Mouse (Mus musculus): Measurements from ENCODE around the gene Srrm4.

DNA sequence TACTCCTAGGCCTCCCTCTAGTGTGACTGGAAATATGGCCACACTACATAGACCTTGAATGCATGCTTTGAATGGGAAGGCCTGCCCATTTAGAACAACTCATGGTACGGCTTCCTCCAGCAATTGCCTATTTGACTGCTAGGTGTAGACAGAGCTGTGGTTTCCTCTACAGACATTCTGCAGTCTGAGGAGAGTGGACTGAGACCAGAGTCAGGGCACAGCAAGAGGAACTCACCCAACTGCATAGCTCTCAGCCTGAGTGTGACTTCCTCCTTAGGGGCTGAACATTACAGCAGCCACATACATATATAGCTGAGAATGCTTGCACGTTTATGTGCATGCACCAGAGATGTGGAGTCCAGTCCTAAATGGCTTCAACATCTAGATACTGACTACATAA lies 94.9 kb downstream of the Srrm4 start:
- TF ChIP-seq MYOD1 (IDR thresholded peaks at IDR 0.05; ENCODE audit: control insufficient read depth, insufficient read length, low read depth) (no peak), USF1 (IDR thresholded peaks at IDR 0.05; ENCODE audit: low read depth) (no peak), CEBPB (IDR thresholded peaks at IDR 0.05; ENCODE audit: low read depth) (no peak), CTCF (IDR thresholded peaks at IDR 0.05; ENCODE audit: control insufficient read depth, insufficient read depth, insufficient read length) (no peak)

Data from C2C12 (cell line).